Mouse (Mus musculus): ENCODE data around the gene Mettl14.
"Not testable (repeated sequence)": the region's sequence is repeated elsewhere in the genome, so short reads cannot be mapped to it uniquely, and the experiment has no call there.

The Mettl14 gene

DNA sequence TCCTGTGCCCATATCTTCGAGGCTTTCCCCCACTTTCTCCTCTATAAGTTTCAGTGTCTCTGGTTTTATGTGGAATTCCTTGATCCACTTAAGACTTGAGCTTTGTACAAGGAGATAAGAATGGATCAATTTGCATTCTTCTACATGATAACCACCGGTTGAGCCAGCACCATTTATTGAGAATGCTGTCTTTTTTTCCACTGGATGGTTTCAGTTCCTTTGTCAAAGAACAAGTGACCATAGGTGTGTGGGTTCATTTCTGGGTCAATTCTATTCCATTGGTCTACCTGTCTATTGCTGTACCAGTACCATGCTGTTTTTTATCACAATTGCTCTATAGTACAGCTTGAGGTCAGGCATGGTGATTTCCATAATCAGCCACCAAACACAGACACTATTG, 19.1 kb downstream of the Mettl14 start:
- DNase-seq (ENCODE audit: low read depth, low spot score): not testable (repeated sequence)

GRCm38 (mm10) chr3:123356377-123356991, 29.4 kb downstream of the Mettl14 start:
- peak; percentile 75 for DNase-seq (ENCODE audit: low read depth, low spot score)

GRCm38 (mm10) chr3:123354388-123354787, 31.5 kb downstream of the Mettl14 start:
- DNase-seq (ENCODE audit: low read depth, low spot score): no peak

- no peak for DNase-seq (ENCODE audit: low read depth, low spot score)
These were observed 32.2 kb downstream of the Mettl14 start for GRCm38 (mm10) chr3:123353661-123354060.

GRCm38 (mm10) chr3:123353183-123353582, 32.7 kb downstream of the Mettl14 start:
- DNase-seq (ENCODE audit: low read depth, low spot score): peak; percentile 73

DNA sequence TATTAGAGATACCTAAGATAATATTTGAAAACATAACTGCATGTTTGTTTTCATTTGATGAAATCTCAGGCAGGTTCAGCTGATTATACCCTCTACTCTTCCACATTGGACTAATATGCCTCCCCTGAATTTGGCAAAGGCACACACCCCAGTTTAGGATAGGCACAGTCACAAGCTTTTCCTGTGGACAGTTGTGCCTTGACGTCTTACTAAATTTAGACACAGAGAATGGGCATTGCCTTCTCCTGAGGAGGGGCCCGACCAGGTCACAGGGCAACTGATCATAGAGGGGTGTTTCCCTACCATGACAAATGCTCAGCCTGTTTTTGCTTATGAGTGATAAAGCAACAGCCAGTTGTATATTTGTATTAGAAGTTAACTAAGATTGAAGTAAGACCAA, 34.4 kb downstream of the Mettl14 start:
- DNase-seq (ENCODE audit: low read depth, low spot score): no peak

DNA sequence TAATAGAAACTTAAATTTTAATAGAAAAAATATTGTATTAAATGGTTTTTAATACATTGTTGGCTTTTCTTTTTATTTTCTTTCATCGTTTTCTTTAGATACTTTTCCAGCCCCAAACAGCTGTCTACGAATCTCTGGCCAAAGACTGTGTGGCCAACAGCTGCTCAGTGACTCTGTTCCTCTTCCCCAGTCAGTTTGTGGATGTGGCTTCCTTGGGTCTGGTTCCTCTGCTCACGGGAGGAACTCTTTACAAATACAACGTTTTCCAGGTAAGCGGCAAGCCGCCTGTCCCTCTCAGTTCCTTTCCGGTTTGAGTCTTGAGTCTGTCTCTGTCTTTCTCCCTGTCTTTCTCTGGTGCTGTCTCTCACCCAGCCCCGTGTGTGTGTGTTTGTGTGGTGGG, 35.3 kb downstream of the Mettl14 start:
- DNase-seq (ENCODE audit: low read depth, low spot score): no peak

DNA sequence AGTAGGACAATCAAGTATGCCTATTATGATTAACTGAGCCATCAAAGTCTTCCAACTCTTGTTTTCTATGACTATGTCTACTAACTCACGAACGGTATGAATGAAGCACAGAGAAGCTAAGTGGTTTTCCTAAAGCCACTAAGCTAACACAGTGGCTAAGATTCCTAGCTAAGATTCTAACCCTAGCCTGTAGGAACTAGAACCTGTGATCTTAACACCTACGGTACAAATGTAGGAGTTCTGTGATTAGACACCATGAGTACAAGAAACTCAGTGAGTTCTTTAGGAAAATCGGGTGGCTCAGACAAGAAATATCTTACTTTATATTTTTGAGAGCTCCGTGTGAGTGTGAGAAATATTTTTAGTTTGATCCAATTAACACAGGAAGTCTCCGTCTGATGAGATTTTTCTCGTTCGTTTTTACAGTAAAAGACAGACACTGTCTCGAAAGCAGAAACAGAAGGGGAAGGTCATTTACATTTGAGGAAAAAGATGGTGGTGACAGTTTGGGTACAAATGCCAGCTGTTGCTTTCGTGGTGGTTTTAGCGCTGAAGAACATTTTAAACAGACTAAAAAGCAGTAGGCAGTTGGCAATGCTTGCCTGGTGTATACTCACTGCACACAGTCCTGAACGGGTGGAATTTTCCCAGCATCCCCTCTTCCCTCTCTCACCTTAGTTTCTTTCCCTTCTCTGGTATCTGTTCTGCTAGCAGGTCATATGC, 37.7 kb downstream of the Mettl14 start:
- no peak for DNase-seq (ENCODE audit: low read depth, low spot score)

DNA sequence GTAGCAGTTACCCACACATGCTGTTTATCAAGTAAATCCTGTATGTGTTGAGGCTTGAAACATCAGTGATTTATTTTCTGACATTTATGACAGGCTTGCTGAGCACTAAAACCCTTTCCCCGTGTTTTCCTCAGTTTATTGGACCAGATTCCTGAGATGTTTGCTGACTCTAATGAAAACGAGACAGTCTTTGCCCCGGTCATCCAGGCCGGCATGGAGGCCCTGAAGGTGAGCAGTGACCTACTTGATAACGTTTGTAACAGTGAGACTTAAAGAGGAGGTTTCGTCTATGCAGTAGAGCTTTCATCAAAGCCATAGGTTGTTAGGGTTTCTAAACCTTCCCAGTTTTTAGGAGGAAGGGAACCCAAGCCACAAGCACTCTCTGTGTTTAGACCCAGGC, 42.2 kb downstream of the Mettl14 start:
- no peak for DNase-seq (ENCODE audit: low read depth, low spot score)

DNA sequence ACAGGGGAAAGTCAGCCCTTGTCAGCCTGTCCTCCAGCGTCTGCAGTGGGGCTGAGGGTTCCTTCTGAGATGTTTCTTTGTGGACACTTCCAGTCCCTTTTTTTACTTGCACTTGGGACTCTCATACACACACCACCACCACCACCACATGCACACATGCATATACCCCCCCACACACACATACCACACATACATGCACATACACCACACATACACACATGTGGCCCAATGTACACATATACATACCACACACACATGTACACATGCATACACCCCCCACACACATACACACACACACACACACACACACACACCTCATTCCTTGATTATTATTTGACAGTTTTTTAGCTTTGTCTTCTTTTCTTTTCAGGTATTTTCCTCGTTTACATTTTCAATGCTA, 44.9 kb downstream of the Mettl14 start:
- DNase-seq (ENCODE audit: low read depth, low spot score): no peak

DNA sequence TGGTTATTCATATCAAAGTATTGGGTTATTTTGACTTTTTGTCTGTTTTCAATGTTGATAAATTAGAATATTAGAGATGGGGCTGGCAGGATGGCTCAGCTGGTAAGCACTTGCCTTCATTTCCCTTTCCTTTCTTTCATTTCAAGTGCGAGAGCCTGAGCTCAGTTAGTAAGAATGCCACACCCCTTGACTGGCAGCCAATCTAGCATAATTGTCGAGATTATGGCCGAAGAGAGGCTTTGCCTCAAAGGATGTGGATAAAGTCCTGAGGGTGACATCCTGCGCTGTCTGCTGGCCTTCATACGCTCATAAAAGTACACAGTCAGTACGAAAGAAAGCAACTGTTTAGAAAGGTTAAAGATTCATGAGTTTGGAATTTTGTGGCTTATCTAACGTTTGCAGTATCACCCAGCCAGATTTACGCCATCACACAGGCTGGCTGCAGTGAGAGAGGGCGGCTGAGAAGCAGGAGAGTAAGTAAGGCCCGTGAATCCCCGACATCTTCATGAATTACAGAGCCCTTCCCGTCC, 47.2 kb downstream of the Mettl14 start:
- DNase-seq (ENCODE audit: low read depth, low spot score): no peak

DNA sequence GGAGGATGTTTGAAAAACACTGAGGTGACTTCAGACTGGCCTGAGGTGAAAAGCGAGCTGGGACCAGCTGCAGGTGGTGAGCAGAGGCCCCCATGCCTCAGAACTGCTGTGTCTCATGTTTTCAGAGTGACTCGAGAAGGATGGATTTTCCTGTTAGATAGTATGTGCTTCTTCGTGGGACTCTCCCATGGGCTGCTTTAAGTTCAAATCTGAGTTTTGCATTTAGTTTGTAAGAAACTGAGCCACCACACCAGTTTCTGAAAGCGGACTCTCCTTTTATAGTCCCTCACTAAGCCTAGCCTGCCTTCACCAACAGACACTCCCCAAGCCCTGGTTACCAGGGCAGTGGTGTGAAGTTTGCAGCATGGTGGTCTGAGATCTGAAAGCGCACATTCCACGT, 48.1 kb downstream of the Mettl14 start:
- no peak for DNase-seq (ENCODE audit: low read depth, low spot score)

DNA sequence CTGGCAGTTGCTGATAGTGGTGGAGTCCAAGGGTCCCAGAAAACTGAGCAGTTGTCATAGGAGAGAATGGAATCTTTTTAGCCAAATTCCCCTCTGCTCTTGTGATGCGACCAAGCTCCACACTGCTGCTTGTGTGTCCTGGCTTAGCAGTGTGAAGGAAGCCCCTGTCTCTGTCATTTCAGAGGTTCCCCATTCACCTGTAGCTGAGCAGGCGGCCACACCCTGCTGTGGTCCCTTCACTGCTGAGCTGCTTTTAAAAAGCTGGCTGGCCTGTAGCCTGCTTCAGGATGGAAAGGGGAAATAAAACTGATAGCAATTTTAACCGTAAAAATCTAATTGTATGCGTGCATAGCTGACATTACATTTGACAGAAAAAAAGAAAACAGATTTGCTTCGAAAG, 49.0 kb downstream of the Mettl14 start:
- peak; percentile 77 for DNase-seq (ENCODE audit: low read depth, low spot score)

DNA sequence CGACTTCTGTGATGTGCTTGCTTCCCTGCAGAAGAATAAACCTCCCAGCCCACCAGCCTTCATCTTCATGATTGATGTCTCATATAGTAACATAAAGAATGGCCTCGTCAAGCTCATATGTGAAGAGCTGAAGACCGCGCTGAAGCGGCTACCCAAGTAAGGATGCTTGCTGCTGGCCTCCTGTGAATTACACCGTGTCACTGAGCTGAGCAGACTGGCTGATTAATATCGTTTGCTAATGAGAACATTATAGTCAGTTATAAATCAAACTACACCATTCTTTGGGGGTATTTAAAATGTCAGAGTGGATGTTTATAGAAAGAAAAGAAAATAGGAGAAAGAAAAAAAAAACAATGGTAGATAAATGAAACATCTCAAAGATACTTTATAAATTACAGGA, 49.5 kb downstream of the Mettl14 start:
- DNase-seq (ENCODE audit: low read depth, low spot score): no peak

DNA sequence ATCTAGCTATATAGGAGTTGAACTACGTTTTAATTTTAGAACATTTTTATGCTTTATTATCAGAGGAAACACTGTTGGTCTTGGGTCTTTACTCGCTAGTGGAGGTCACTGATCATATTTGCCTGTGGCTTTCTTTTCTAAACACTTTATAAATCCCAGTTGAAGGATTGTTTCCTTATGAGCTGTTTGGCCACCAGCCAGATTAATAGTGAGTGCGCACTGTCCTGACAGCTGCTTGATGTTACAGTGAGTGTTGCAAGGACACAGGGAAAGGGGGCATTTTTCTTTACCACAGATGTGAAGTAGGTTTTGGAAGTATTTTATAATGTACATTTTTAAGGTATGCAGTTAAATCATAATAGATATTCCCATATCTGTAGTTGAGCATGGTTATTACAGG, 50.4 kb downstream of the Mettl14 start:
- DNase-seq (ENCODE audit: low read depth, low spot score): no peak

GRCm38 (mm10) chr3:123334947-123335346, 51.0 kb downstream of the Mettl14 start:
- no peak for DNase-seq (ENCODE audit: low read depth, low spot score)

GRCm38 (mm10) chr3:123333055-123333424, 52.9 kb downstream of the Mettl14 start:
- no peak for DNase-seq (ENCODE audit: low read depth, low spot score)

DNA sequence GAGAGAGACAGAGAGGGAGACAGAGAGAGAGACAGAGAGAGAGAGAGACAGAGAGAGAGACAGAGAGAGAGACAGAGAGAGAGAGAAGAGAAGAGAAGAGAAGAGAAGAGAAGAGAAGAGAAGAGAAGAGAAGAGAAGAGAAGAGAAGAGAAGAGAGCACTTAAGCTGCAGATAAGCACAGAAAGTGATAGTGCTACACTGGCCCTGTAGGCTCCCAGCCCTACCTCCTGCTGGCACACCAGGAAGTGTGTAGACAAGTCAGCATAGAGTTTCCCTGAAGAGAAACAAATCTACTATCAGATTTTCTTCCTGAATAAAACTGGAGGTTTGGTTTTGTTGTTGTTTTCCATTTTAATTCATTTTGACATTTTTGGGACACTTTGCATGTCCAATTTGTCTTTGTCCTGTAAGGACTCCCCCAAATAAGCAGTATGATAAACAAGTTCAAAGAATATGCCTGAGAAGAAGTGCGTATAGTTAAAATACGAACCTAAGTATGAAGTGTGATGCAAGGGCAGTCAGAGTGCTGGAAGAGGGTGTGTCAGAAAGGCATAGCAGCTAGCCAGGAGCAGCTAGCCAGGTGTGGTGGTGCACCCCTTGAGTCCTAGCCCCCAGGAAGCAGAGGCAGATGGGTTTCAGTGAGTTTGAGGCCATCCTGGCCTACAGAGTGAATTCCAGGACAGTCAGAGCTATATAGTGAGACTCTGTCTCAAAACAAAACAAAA, 53.4 kb downstream of the Mettl14 start:
- no peak for DNase-seq (ENCODE audit: low read depth, low spot score)

GRCm38 (mm10) chr3:123330221-123330620, 55.7 kb downstream of the Mettl14 start:
- DNase-seq (ENCODE audit: low read depth, low spot score): no peak

DNA sequence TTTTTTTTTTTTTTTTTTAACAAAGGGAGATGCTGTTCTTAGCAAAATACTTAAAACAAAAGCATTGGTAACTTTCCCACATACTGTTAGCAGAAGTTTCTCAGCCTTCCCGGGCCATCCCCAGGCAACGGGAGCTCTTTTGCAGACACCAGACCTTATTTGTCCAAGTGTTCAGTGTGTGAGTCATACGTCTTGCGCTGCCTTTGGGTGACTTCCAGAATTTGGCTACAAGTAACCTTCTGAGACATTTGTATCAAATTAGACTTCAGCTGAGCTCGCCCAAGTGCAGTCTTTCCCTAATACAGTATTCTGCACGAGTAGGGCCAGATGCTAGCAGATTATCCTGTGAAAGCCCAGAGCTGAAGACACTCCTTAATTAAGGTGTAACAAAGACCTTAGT, 56.7 kb downstream of the Mettl14 start:
- DNase-seq (ENCODE audit: low read depth, low spot score): no peak

GRCm38 (mm10) chr3:123324326-123324725, 61.6 kb downstream of the Mettl14 start:
- DNase-seq (ENCODE audit: low read depth, low spot score): no peak

GRCm38 (mm10) chr3:123322147-123322546, 63.8 kb downstream of the Mettl14 start:
- DNase-seq (ENCODE audit: low read depth, low spot score): peak; percentile 64

- no peak for DNase-seq (ENCODE audit: low read depth, low spot score)
These were observed 64.3 kb downstream of the Mettl14 start for GRCm38 (mm10) chr3:123321612-123322011.
